Mouse (Mus musculus) R1 (cell line): Measurements from ENCODE around the gene Barhl1.

Source experiments
- DNase-seq: peaks from one replicate; pipeline ENCODE4 v3.0.0-alpha.2; 2018; ENCODE audit warnings: low read depth, low spot score

The Barhl1 gene

DNA sequence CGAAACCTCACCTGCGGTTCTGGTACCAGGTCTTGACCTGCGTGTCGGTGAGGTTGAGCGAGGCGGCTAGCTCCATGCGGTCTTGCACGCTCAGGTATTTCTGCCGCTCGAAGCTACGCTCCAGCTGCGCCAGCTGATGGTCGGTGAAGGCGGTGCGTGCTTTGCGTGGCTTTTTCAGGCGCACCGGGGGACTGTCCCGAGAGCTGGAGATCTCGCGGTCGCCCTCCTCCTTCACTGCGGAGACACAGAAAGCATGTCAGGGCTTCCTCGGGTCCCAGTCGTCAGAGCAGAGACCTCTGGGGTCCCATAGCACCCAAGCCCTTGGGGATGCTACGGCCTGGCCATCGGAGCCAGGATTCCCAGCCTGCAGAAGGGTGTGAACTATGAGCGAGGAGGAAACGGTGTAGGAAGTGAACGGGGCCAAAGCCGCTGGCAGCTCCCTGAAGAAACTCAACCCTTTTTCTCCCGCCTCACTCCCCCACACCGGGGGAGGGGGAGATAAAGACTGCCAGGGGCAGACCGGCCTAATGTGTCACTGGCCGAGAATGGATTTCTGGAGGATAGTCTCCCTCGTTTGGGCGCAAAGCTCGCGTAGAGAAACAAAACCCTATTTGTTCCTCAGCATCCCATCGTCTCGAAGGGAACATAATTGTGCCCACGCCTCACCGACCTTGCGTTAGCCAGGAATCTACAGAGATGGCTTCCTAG lies 5.0 kb downstream of the Barhl1 start:
- DNase-seq, result peak; percentile 23

DNA sequence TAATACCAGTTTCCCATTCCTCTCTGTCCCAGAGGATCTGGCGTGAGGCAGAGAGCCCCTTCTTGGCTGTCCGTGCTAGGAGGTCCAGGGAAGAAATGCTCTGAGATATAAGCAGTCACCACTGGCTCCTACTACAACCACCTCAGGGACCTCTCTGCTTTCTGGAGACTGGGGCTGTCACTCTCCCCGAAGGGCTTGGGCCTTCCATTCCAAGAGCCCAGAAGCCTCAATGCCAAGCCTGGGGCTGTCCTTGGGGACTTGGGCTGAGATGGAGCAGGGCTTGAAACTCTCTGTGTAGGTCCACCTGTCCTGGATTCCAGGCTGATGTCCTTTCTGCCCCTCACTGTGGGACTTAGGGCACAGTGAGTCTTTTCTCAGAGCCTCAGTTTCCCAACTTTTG lies 5.6 kb downstream of the Barhl1 start:
- no peak for DNase-seq

DNA sequence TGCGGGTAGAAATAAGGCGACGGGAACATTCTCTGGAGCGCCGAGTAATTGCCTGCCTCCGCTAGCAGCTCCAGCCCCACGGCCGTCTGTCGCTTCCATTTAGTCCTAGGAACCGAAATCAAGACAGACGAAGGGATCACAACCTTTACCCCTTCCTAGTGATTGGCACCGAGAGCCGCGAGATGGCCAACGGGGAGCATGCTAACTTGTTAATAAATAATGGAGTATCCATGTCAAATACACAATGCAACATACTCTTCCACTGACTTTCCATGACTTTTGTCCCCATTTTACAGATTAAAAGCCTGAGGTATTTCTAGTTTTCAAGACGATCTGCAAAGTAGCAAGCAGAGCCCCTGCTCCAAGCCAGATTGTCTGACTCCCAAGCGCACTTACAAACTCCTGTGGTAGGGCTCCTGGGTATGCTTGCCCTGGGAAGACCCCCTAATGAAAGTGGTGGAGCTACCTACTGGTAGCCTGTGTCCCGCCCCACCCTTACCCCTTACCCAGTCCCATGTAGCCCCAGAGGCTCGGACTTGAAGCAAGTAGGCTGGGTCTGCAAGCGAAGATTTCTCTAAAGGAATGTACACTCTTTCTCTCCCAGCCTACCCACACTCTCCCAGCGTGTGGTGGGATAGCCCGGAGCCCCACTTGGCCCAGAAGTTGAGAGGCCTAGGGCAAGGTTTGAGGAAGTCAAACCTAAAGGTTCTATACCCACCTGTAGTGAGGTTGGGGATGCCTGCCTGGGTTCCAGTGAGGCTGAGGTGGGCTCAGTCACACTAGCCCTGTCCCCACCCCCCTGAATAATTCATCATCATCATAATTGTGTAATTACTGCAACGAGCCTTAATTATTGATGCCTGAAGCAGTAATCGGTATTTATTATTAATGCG lies 6.4 kb downstream of the Barhl1 start:
- DNase-seq, result no peak

DNA sequence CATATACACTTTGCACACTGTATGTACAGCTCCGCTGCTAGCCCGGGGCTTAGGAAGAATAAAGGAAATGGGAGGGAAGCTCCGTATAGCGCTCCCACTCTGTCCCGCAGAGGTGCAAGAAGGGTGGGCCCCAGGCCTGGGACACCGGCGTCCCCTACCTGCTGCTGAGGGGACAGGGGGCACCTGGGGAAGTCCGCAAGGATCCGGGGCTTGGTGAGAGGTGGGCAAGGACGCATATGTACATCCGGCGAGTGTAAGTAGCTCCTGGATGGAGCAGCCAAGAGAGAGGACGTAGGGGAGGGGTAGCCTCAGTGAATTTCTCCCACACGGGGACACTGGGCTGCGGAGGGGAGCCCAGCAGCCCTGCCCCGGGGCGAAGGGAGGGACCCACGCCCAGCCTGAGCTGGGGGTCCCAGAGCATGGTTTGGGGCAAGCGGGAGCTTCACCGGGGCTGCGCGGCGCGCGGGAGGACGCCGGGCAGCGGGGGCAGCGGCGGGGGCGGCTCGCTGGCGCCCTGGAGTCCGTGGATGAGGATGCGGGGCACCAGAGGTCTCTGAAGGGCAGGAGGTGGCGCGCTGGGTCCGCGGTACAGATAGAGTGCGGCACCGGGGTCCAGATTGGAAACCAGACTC lies 7.2 kb downstream of the Barhl1 start:
- DNase-seq, result no peak

DNA sequence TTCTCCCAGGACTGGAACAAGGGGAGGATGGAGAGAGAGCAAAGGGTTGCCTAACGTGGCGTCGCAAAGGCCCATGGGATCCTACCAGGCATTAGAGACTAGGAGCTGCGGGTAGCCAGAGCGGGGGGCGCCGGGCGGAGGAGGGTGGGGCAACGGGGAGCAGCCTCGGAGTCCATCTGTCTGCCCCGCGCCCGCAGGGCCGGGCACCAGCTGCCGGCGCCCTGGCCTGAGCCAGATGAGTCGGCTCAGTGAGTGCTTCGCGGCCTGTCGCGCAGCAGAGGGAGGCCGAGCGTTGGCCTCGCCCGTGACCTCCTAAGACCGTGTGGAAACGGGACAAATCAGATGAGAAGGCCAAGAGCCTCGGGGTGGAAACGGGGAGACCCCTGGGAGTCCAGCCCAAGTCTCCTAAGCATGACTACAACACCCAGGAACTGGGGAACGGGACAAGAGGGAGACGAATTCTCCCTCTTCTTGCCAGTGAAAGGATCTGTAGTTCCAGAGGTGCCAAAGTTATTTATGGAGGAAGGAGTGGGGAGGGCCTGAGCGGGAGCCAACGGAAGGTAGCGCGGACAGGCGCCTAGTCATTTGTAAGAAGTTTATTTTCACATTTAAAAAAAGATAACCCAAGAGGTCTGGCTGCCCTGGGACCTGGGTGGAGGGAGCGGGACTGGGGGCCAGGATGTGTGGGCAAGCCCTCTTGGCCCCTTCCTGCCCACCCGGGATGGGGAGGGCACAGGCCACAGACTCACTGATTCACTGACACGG lies 7.9 kb downstream of the Barhl1 start:
- no peak for DNase-seq

- DNase-seq, result peak; percentile 40
These were observed 8.6 kb downstream of the Barhl1 start for GRCm38 (mm10) chr2:28907691-28908388.

GRCm38 (mm10) chr2:28905561-28905960 lies 10.9 kb downstream of the Barhl1 start:
- DNase-seq, result no peak

- DNase-seq, result no peak
These were observed 11.7 kb downstream of the Barhl1 start for GRCm38 (mm10) chr2:28904786-28905185.

GRCm38 (mm10) chr2:28903871-28904270 lies 12.6 kb downstream of the Barhl1 start:
- DNase-seq, result no peak

GRCm38 (mm10) chr2:28902291-28902690 lies 14.2 kb downstream of the Barhl1 start:
- DNase-seq, result no peak

DNA sequence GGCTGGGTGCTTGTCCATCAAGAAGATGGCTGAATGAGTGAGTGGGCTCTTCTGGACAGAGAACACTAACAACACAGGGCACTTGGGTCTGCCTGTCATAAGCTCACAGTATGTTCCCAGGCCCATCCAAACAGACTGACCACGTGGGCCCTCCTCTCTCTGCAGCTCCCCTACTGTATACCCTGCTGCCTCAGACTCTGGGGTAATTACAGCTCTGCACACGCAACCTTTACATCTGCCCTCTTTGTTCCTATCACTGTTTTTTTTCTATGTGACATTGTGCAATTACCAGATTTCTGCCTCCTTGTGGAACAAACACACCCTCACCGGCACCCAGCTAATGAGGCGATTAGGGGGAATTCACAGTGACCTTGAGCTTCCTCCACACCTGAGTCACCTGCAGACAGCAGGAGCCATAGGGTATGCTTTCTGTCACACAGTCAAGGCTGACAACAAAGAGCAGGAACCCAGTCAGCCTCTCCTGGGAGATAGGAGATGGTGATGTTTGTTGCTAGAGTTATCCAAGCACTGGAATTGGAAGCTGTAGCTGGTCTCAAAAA lies 19.0 kb downstream of the Barhl1 start:
- no peak for DNase-seq

- no peak for DNase-seq
These were observed 20.6 kb downstream of the Barhl1 start for GRCm38 (mm10) chr2:28895876-28896275.

DNA sequence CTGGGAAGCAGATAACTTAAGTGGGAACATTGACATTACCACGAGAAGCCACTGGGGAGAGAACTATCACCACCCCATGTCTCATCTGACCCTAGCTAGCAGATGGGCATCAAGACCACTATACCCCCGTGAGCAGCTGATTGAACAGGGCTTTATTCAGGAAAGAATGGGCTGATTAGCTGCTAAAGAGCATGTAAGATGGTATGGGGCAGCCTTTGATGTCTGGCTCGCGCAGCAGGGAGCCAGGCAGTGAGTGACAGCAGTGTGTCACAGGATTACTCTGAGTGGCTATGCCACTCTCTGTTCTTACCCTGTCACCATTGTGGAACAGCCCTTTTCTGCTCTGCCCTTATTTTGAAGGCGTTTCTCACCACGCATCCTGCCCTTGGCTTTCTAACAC lies 22.9 kb downstream of the Barhl1 start:
- no peak for DNase-seq

- DNase-seq, result no peak
These were observed 23.7 kb downstream of the Barhl1 start for GRCm38 (mm10) chr2:28892796-28893195.

DNA sequence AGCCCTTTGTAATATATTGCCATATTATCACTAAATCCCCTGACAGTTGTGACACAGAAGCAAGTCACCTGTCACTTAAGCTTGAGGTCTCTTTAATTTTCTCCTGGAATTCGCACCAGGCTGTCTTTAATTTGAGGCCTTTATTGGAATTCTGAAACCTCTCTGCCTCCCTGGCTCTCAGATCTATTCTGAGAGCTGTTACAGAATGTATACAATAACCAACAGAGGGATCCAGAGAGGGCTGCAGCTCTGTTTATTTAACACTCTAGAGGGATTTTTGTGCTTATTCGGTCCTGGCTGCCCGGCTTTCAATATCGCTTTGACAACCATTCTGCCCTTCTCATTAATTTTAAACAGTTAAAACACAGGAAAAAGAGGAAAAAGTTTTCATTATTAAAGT lies 31.6 kb downstream of the Barhl1 start:
- no peak for DNase-seq

DNA sequence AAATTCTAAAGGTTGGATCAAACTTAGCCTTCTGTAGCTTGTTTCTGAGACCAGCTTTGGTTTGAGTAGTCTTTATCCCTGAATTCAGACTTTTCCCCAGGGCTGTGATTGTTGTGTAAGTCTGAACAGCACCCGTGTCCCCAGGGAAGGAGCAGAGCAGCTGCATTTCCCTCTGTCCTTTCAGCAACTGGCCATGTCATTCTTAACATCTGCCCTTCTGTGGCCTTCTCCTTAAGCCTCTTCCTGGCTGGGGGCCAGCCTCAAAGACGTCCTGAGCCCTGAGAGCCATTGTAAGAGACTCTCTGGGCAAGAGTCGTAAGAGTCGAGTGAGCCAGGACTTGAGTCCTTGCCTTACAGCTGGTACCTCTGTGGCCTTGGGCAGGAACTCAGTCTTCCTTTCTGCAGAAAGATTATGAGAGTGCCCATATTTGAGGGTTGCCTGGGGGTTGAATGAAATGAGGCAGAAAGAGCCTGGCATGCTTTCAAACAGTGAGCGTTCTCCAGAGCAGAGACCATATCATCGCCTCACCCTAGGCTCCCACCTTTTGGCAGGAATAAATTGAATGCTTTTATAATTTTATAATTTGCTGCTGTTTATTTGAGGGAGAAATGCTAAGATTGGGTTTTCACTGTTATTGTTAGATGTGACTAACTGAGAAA lies 33.5 kb downstream of the Barhl1 start:
- no peak for DNase-seq

DNA sequence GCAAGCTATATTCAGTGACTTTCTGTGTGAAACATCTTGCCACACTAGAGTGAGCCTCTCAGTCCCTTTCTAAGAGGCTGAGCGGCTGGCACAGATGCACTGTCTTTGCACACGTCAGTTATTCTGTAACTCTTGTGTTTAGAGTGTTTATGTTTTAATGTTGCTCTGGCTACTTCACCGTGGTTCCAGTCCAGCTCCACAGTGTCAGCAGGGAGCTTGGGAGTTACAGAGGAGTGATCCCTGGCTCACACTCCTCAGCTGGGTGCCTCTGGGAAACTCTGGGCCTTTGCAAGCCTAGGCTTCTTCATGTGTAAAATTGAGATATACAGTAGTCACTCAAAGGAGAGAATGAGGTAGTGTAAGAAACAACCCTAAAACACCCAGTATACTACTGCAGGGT lies 34.4 kb downstream of the Barhl1 start:
- DNase-seq, result no peak

- DNase-seq, result no peak
These were observed 35.2 kb downstream of the Barhl1 start for GRCm38 (mm10) chr2:28881275-28881674.

DNA sequence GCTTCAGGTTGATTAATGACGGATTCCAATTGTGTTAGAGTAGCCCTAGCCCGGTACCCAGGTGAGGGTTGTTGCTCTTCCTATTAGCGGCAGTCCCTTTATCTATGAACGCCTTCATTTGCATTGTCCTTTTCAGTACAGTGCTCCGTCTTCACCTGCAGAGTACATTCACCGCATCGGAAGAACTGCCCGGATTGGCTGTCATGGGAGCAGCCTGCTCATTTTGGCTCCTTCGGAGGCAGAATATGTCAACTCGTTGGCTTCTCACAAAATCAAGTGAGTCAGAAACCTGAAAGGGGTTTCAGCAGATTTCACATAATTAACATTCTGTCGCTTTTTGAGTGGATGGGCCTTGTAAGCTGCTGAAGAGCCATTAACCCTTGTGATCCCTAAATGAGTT lies 40.9 kb downstream of the Barhl1 start:
- no peak for DNase-seq

GRCm38 (mm10) chr2:28867495-28867894 lies 49.0 kb downstream of the Barhl1 start:
- no peak for DNase-seq
